Mouse (Mus musculus): ENCODE data around the gene Pitpnm1.
"Not testable (repeated sequence)": the region's sequence is repeated elsewhere in the genome, so short reads cannot be mapped to it uniquely, and the experiment has no call there.

The Pitpnm1 gene

DNA sequence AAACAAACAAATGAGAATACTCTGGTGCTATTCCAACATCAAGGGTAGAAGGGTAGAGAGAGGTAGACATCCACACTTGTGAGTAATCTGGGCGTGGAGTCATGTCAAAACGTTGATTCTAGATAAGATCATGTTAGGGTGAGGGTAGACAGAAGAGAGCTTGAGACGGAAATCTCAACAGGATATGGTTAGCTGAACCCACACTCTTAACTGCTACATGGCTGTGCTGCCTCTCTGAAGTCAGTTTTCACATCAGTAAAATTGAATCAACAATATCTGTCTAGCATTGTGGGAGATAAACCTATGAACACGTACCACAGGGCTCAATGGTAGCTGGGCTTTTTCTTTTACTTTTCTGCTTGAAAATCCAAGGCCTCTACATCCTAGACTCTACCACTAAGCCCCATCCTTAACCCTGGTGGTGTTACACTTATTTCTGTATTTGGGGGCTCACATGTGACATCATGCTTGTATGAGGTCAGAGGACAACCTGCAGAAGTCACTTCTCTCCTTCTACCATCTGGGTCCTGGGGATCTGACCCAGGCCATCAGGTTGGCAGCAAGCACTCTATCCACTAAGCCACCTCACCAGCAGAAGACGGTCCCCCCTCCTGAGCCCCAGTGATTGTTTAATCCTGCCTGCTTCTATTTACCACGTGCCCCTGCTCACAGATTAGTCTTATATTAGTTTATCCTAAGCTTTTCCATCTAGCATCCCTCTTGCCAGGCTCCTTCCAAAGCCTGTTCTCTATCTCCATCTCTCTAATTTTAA lies 20.1 kb downstream of the Pitpnm1 start:
- peak; percentile 48 for DNase-seq

DNA sequence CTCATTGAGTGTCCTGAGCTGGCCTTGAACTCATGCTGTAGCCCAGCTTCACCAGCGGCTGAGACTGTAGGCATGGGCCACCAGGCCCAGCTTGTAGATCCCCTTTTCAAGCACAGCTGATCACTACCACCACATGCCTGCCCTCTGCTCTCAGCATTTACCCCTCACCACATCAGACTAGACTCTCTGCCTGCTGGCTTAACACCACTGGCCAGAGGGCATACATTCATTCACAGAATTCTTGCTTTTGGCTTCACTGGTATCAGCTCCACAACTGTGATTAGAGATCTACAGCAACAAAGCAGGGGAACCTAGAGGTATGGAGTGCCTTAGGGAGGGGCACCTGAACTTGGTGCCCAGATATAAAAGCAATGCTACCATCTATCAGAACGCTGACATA lies 20.7 kb downstream of the Pitpnm1 start:
- no peak for DNase-seq

DNA sequence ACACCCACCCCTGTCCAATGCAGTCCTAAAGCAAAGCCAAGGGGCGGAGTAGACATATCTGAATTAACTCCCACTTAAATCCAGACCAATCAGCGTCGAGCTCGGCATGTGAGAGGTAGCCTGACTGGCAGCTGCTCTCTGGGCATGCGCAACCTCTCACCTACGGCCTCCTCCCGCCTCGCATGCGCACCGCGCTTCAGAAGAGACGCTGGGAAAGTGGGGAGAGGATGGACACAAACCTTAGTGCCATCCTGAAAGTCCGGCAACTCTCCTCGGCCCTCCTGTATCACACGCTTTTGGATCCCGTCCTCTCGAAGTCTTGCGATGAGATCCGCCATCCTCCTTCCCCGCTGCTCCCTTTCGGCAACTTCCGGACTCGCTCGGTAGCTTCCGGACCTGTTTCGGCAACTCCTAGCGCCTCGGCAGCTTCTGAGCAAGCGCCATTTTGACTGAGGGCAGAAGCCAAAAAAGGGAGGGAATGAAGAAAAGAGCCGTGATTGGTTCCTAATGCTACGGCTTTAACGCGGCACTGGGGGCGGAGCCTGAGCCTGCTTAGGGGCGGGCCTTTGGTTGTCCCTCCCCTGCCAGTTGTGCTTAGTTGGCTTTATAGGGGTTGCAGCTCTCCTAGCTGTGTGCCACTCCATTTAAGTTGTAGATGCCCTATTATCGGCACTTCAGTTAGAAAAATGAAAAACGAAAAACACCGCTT lies 21.5 kb downstream of the Pitpnm1 start:
- DNase-seq: peak; percentile 99

DNA sequence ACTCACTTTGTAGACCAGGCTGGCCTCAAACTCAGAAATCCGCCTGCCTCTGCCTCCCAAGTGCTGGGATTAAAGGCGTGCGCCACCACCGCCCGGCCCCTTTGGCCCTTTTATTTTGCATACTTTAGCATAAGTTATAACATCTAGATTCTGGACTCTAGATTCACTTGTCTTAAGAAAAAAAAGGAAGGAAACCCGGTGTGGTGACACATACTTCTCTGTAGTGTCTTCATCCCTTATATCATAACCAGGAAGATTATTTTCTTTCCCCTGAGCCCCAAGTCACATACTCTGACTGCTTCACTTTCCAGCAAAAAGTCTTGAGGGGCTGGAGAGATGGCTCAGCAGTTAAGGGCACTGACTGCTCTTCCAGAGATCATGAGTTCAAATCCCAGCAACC lies 22.1 kb downstream of the Pitpnm1 start:
- not testable (repeated sequence) for DNase-seq

DNA sequence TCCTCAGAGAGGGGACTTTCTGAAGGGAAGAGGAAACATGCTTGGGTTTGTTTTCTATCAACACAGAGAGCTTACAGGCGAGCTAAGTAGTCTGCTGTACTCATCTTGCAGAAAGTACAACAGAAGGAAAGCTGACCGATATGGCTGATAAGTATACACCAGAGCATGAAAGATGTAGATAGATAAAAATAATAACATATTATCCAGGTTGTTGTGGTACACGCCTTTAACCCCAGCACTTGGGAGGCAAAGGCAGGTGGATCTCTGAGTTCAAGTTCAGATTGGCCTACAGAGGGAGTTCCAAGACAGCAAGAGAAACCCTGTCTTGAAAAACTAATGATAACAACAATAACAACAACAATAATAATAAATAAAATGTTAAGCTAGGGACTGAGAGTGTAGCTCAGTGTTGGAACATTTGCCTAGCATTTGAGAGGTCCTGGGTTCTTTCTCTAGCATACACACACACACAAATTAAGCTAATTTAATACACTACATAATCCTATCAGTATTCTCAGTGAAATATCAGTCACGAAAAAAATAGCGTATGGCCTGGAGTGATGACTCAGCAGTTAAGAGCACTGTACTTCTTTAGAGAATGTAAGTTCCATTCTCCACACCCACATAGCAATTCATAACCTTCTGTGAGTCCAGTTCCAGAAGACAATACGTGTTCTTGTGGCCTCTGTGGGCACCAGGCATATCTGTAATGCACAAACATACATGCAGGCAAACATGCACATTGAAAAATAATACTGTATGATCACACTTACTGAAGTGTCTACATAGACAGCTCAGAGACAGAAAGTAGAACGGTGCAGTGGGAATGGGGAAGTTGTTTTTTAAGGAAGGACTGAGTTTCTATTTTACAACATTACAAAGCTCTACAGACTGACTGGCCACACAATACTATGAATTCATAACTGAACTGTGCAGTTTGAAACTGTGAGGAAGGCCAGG lies 22.9 kb downstream of the Pitpnm1 start:
- DNase-seq: no peak

DNA sequence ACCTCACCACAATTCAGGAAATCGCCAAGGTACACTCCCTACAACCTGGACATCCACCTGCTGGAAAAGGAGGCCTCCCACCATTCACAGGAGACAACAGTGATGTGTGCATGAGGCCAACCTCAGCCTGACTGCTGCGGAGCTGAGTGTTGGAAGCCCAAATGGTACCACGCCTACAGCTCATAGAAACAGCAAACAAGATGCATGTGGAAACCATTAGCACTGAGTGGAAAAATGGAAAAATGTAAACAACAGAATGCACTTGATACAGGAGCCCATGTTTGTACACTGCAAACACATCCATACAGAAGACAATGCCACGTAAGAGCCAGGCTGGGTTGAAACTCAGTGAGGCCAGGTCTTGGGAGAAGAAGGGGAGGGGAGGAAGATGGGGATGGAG lies 24.6 kb downstream of the Pitpnm1 start:
- DNase-seq: no peak

DNA sequence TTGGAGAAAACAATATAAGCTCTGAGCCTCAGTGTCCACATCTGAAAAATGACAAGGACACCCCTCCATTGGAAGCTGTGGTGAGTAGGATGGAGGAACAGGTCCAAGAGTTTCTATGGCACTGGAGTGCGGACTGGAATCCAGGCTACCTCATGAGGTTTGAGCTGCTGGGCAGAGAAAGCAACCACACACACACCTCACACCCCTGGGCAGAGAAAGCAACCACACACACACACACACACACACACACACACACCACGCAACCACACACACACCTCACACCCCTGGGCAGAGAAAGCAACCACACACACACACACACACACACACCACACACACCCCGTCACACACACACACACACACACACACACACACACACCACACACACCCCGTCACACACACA lies 25.5 kb downstream of the Pitpnm1 start:
- DNase-seq: not testable (repeated sequence)

DNA sequence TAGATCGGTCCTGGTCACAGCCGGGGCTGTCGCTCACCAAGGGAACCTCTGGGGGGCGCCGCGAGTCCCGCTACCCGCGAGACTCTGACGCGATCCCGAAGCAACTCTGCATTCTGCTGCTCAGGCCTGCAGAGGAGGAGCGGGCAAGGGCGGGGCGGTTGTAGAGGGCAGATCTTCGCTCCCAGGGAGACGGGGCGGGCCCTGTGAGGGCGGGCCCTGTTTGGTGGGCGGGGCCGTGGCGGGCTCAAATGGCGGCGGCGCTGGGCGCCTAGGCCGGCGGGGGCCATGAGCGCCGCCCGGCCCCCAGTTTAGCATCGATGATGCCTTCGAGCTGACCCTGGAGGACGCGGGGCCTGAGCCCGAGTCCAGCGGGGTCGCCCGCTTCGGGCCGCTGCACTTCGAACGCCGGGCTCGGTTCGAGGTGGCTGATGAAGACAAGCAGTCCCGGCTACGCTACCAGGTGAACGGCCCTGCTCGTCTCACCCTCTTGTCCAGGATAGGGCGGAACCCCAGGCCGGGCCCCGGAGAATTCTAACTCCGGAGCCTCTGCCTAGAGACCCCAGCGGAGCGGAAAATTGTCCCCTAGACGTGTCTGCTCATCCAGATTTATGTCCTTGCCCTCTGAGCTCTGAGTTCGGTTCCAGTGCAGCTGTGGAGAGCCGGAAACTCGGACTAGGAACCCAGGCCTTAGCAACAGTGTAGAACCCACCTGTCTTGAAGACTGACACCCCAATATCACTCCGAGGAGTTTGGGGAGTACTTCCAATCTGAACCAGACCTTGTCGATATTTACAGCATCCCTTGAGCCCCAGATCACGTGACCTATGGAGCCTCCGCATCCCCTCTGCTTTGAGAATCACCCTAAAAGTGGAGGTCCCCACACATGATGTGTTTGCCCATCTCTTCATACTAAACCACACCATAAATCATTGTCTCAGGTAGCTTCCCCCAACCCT lies 26.2 kb downstream of the Pitpnm1 start, which contains the start of gene Aip:
TSS of gene Aip (minus strand) at position 118 of the 956 bp plus-strand sequence.
- peak; percentile 100 for DNase-seq

DNA sequence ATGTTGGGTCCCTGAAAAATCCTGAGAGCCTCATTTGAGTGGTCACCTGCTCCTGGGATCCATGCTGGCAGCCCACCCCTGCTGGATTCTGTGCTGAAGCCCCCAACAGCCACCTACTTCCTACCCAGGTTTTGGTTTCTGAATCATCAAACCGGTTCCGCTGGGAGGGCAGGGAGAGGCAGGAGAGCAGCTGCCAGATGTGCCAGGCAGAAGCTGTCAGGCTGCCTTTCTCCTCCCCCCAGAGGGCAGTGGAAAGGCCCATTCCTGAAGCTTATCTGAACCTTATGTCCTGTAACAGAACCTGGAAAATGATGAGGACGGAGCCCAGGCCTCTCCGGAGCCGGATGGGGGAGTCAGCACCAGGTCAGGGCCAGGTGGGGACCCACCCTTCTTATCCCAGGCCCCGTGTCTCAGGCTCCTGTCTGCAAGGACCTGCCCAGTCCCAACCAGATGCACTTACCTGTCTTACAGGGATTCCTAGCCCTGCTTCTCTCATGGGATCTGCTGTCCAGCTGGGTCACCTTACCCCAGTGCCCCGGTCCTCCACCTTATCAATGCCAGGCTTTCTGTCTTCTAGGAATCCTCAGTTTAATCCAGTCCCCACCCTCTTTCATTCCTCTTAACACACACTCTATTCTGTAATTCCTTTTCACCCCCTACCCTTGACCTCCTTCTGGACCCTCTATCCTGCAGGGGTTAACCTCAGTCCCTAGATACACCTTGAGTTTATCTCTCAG lies 27.1 kb downstream of the Pitpnm1 start:
- DNase-seq: peak; percentile 50

DNA sequence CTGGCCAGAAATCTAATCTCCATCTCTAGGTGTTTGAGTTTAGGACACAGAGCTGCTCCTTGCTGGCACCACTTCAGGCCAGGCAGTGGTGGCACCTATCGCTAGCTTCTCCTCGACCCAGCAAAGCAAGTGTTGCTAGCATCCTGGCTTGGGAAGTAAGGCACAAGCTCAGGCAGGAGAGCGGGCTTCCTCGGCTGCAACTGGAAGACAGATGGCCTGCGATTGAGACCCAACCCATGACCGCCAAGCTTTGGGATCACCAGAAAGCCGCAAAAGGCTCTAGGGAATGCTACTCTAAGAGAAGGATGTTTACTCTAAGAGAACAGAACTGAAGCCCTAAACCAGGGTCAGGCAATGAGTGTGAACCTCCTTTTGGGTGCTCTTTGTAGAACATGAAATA lies 29.7 kb downstream of the Pitpnm1 start:
- no peak for DNase-seq

DNA sequence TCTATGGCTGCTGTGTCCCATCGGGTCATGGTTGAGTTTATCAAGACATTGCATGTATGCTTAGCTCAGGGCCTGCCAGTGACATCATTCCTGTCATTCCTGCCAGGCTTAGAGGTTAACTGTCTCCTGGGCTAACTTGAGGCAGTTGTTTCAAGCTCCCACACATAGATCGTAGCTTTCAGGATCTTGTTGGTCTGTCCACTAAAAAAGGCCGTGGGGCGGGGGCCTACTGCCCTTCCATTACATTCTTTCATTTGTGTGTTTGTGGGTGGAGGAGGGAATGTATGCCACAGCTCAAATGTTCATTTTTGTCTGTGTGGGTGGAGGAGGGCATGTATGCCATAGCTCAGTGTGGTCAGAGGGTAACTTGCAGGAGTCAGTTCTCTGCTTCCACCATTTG lies 30.3 kb downstream of the Pitpnm1 start:
- DNase-seq: no peak

DNA sequence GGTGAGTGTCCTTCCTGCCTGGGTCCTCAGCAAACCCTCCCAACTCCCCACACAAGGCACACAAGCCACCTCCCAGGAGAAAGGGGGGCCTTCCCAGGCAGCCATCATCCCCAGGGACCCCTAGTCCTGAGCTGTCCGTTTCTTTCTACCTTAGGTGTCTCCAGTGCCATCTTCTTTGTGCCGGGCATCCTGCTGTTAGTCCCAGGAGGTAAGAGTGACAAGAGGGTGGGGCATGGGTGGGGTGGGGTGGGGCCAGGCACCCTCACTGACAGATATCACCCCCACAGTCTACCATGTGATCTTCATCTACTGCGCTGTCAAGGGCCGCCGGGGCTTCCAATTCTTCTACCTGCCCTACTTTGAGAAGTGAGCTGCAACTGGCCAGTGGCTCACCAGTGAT lies 31.3 kb downstream of the Pitpnm1 start:
- no peak for DNase-seq

DNA sequence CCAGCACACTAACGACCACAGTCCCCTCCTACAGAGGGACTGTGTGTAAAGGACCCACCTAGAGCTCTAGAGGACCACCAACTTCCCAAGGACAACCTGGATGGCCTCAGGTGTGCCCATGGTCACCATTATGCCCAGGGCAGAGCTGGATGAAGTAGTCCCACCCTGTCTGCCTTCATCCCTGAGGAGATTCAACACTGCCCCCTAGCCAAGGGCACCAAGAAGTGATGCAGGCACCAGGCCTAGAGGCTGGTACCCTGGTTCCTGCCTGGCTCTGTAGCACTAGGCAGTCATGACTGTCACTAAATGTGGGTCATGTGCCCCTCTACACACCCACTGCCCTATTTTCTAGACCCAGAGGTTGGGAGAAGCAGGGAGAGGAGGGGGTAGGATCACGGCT lies 32.0 kb downstream of the Pitpnm1 start:
- DNase-seq: no peak

DNA sequence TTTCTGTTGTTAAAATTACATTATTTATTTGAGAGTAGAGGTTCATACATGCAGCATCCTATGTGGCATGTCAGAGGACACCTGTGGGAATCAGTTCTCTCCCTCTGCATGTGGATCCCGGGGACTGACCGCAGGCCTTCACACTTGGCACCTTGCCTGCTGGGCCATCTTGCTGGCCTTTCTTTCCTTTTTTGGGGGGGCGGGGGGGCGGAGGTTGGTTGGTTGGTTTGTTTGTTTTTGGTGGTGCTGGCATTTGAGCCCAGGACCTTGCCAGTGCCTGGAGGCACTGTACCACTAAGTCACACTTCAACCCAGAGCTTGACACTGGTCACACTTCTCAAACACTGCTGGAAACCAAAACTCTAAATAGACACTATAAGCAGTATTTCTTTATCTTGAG lies 34.6 kb downstream of the Pitpnm1 start:
- no peak for DNase-seq

DNA sequence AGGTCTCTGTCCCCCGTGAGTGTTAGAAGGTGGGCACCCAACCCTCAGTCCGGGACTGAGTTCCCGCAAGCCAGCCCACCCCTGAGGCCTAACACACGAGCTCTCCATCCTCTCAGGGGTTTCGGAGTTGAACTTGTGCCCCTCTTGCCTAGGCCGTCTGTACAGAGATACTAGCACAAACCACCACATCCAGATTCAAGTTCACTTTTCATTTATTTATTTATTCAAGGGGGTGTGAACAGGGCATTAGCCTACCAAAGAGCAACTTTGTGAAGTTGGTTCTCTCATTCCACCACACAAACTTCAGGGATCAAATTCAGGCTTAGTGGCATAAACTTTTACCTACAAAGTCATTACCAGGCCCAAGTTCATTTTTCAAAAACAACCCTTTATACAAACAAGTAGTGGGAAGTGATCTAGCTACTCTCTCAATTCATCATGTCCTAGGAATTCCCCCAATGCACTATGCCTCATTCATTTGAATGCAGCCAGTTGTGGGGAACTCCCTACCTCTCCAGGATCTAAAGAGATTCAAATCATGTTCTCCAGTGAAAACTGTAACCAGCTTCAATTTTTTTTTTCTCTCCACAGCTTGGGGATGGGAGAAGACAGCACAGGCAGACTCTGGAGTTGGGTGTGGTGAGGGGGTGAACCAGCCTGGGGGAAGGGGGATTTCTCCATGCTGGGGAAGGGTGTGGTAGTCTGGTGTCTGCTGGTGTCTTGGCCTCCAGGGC lies 35.6 kb downstream of the Pitpnm1 start:
- DNase-seq: not testable (repeated sequence)

DNA sequence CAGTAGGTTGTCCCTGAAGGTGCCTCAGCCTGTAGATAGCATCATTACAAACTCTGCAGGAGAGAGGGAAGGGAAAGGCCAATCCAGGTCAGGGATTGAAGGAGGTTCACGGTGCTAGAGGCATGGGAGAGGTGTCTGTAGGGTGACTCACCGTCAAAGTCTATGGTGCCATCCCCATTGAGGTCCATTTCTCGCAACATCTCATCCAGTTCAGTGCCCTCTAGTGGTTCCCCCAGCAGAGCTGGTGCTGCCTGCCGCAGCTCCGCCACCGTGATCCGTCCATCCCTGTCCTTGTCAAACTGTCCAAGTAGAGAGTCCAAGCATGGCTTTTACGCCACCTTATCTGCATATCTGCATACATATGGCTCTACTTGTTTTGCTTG lies 36.2 kb downstream of the Pitpnm1 start:
- not testable (repeated sequence) for DNase-seq

DNA sequence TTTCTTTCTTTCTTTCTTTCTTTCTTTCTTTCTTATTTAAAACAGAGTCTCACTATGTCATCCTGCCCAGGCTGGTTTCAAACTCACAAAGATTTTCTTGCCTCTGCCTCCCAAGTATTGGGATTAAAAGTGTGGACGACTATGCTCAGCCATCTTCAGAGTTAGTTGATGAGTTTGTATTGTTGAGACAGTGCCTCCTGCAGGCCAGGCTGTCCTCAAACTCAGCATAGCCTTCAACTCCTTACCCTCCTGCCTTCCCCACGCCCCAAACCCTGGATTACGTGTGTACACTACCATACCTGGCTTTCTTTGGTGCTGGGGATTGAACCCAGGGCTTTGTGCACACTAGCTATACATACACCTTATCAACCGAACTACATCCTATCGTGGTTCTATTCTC lies 36.7 kb downstream of the Pitpnm1 start:
- no peak for DNase-seq

DNA sequence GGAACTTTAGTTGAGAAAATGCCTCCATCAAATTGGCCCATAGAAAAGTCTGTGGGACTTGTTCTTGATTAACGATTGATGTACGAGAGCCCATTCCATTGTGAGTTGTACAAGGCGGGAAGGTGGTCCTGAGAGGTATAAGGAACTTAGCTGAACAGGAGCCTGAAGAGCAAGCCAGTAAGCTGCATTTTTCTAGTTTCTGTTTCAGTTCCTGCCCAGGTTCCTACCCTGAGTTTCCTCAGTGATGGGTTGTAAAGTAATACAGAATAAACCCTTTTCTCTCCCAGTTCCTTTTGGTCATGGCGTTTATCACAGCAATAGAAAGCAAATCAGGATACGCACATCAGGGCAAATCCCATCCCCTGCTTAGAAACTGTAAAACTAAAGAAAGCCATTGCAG lies 38.1 kb downstream of the Pitpnm1 start:
- DNase-seq: no peak

DNA sequence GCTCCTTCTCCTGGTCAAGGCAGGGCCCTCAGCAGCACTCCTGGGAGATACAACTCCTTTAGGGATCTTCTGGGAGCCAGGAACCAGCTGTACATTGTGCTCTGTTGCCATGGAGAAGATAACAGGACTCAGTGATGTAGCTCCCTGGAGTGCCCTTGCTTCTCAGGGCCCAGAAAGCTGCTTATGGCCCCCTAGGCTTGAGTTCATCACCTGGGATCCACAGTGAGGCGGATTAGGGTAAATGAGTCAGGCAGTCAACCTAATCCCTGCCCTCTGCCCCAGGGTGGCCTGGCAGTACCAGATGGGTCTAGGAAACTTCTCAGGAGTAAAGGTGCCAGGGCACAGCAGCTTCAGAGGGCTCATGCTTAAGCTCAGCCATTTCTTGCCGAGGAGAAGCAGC lies 39.6 kb downstream of the Pitpnm1 start, which contains the start of gene Gpr152:
TSS of gene Gpr152 (plus strand) at position 342 of the 400 bp plus-strand sequence.
- no peak for DNase-seq

DNA sequence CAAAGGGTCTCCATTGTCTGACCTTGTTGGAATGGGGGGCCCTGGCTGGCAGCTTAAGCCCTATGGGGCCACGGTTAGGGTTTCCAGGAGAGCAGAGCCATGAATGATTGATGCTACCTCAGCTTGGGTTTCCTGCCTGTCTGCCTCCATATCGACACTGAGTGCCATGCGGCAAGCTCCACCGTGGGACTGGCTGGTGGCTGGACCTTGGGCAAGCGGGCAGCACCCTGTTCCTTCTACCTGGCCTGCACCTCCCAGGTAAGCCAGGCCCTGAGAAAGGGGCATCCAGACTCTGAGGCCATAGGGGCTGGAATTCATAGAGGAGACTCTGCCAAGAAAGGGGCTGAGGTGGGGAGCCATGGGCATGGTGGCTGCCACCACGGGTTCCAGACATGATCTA lies 40.3 kb downstream of the Pitpnm1 start:
- no peak for DNase-seq
